Mouse (Mus musculus) liver, embryonic 13.5 days (tissue): ENCODE data around the gene Arl15. TPM values are rescaled to one million over a fixed set of nuclear protein-coding genes. Genes with fewer than 3 reads are reported as not detected.

Experiments used
- ATAC-seq: fragments of 200-750 bp; cut with Nextera tagmentation; 2 replicates; pipeline ENCODE4 v1.8.0; 2017; ENCODE audit warnings: low read depth, mild to moderate bottlenecking, moderate number of reproducible peaks, moderate library complexity
- DNase-seq: peaks from one replicate; pipeline ENCODE4 v3.0.0; 2022
- H3K27ac ChIP-seq: fragments of 300-500 bp; sonication (generic); 2 replicates; pipeline ENCODE4 v1.5.1; 2015; ENCODE audit warnings: moderate library complexity, mild to moderate bottlenecking, inconsistent platforms
- H3K27me3 ChIP-seq: fragments of 300-500 bp; sonication (generic); 2 replicates; pipeline ENCODE4 v1.6.1; 2015; ENCODE audit warnings: mild to moderate bottlenecking, inconsistent platforms
- H3K36me3 ChIP-seq: fragments of 300-500 bp; sonication (generic); 2 replicates; pipeline ENCODE4 v1.6.1; 2015; ENCODE audit warnings: mild to moderate bottlenecking, inconsistent platforms
- H3K4me1 ChIP-seq: fragments of 300-500 bp; sonication (generic); replicated peaks from 2 replicates; pipeline ENCODE4 v1.6.1; 2015; ENCODE audit warnings: inconsistent platforms
- H3K4me2 ChIP-seq: fragments of 300-500 bp; sonication (generic); 2 replicates; pipeline ENCODE4 v1.6.1; 2015; ENCODE audit warnings: inconsistent platforms, mild to moderate bottlenecking, moderate library complexity
- H3K4me3 ChIP-seq: fragments of 300-500 bp; sonication (generic); replicated peaks from 2 replicates; pipeline ENCODE4 v1.5.1; 2015; ENCODE audit warnings: mild to moderate bottlenecking, inconsistent platforms
- H3K9ac ChIP-seq: fragments of 300-500 bp; sonication (generic); 2 replicates; pipeline ENCODE4 v1.6.1; 2015; ENCODE audit warnings: mild to moderate bottlenecking, inconsistent platforms
- H3K9me3 ChIP-seq: fragments of 300-500 bp; sonication (generic); replicated peaks from 2 replicates; pipeline ENCODE4 v1.6.1; 2016; ENCODE audit warnings: inconsistent platforms
- WGBS: fragments of 180-500 bp; shearing (Covaris S2); methylation state at CpG from one replicate; pipeline ENCODE4 v1.1.7; 2015; ENCODE audit not compliant: insufficient replicate concordance; 5-methylcytosine and 5-hydroxymethylcytosine counted together
- polyA plus RNA-seq: library from polyadenylated mRNA; unstranded; fragments of >200 nt; fragmentation: Nextera tagmentation; extraction: Ambion mirVana; gene quantifications from 2 replicates; pipeline ENCODE4 v1.2.1, GENCODE M21; 2015

The Arl15 gene
- polyA plus RNA-seq, 1 experiment from 2014 or later: 2.5 TPM

DNA sequence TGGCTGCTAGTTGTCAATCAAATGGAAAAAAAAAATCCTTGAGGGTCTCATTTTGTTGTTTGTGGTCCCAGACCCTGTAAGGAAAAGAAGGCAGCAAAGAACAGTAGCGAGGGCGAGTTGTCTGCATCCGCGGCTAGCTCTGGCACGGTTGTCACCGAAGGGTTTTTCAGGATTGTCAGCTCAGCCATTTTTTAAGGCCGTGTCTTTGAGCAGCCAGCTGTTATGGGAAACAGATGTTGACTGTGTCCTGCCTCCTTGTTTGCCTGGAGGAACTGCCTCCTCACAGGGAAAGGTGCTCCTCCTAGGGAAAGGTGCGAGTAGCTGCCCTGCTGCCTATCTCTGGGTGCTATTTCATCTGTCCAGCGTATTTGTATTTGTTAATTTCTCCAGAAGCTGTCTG is 144.3 kb downstream of the Arl15 start:
- Histone ChIP-seq H3K9me3 (no peaks in the 10 kb centered on the region), H3K36me3 (no peaks in the 10 kb centered on the region), H3K4me3 (no peak overlapping the region), H3K27me3 (no peaks in the 10 kb centered on the region), H3K4me1 (peaks cover 9% of the 10 kb centered on the region), H3K9ac (no peak overlapping the region), H3K27ac (no peak overlapping the region), H3K4me2 (no peak overlapping the region)
- ATAC-seq (no peak), DNase-seq (no peak)
- WGBS: 89% methylated on average over 9 of the region's 9 CpGs

DNA sequence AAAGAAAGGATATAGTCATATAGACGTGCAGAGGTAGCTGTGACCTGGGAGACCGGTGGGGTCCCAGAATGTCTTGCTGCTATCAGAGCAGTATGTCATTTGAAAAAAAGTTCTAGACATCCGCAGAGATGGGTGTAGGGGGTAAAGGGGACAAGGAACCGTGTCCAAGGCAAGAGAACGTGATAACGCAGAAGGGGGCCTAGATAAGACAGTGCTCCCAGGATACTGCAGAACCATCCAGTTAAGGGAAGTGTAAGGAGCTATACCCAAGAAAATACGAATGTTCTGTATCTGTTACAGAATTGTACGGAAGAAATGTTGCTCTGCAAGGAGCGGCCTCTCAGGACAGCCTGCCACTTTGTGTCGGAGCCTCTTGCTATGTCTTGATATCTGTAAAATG is 144.8 kb downstream of the Arl15 start:
- Histone ChIP-seq H3K4me2 (no peak overlapping the region), H3K4me3 (no peak overlapping the region), H3K9ac (no peak overlapping the region), H3K9me3 (no peaks in the 10 kb centered on the region), H3K36me3 (no peaks in the 10 kb centered on the region), H3K4me1 (peaks cover 9% of the 10 kb centered on the region), H3K27ac (no peak overlapping the region), H3K27me3 (no peaks in the 10 kb centered on the region)
- no peak for DNase-seq
- peak; percentile 78 for ATAC-seq
- 52% methylated on average over 10 of the region's 10 CpGs for WGBS

DNA sequence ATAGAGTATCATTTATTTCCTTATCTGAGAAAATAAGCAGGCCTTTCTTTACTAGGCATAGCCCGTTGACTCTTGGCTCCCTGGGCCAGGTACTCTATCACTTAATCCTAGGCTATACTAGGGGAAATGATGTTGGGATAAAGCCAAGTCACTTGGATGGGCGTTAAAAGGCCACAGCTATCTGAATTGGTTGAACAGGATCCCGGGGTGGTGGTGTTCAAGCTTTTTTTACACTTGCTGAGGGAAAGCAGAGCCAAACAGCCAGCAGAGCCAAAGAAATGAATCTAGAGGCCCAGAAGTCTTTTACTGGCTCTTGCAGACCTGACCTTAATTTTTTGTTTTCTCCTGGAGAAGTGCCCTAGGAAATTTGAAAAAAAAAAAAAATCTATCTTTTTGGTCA is 145.4 kb downstream of the Arl15 start:
- no peak for ATAC-seq
- no peaks in the 10 kb centered on the region for H3K9me3 ChIP-seq
- WGBS: 55% methylated on average over 3 of the region's 3 CpGs
- no peak overlapping the region for H3K27ac ChIP-seq
- H3K4me2 ChIP-seq: no peak overlapping the region
- H3K36me3 ChIP-seq: no peaks in the 10 kb centered on the region
- H3K27me3 ChIP-seq: no peaks in the 10 kb centered on the region
- no peak overlapping the region for H3K4me3 ChIP-seq
- H3K9ac ChIP-seq: no peak overlapping the region
- peaks cover 9% of the 10 kb centered on the region for H3K4me1 ChIP-seq
- no peak for DNase-seq

DNA sequence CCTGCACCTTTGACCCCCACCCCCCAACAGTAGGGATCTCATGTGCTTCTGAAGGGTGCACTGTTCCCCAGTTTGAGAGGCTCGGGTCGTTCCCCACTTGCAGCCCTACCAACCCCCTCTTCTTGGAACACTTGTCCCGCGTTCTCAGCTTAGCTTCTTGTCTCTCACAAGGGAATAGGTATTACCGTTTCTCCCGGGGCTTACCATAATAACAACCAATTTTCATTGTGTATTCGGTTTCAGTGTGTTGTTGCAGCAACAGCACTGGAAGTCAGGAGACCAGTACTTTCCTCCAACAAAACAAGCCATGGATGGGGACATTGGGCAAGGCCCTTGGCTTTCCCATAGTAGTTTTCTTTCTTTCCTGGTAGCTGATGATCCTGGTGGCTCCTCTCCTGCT is 145.8 kb downstream of the Arl15 start:
- Histone ChIP-seq H3K36me3 (no peaks in the 10 kb centered on the region), H3K9me3 (no peaks in the 10 kb centered on the region), H3K9ac (no peak overlapping the region), H3K4me1 (peaks cover 9% of the 10 kb centered on the region), H3K27ac (no peak overlapping the region), H3K4me3 (no peak overlapping the region), H3K4me2 (no peak overlapping the region), H3K27me3 (no peaks in the 10 kb centered on the region)
- WGBS: 84% methylated on average over 7 of the region's 7 CpGs
- no peak for ATAC-seq
- no peak for DNase-seq

DNA sequence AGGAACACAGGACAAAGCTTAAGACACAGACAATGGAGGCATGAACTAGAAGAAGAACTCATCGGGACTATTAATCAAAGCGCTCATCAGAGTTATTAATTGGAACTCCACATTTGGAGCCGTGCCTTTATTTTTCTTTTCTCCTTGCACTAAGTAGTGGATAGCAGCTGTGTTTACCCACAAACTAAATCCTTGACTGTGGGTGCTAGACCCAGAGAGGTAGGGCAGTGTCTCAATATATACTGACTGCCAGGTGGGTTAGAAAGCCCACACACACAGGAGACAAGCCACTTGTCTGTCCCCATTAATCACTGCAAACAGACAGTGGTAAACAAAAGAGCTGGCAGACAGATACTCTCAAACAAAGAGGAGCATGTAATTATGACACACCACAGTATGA is 147.6 kb downstream of the Arl15 start:
- 82% methylated on average over 3 of the region's 3 CpGs for WGBS
- Histone ChIP-seq H3K9ac (no peak overlapping the region), H3K4me1 (peaks cover 9% of the 10 kb centered on the region), H3K9me3 (no peaks in the 10 kb centered on the region), H3K4me3 (no peak overlapping the region), H3K27me3 (no peaks in the 10 kb centered on the region), H3K36me3 (no peaks in the 10 kb centered on the region), H3K4me2 (no peak overlapping the region), H3K27ac (no peak overlapping the region)
- ATAC-seq (no peak), DNase-seq (no peak)

DNA sequence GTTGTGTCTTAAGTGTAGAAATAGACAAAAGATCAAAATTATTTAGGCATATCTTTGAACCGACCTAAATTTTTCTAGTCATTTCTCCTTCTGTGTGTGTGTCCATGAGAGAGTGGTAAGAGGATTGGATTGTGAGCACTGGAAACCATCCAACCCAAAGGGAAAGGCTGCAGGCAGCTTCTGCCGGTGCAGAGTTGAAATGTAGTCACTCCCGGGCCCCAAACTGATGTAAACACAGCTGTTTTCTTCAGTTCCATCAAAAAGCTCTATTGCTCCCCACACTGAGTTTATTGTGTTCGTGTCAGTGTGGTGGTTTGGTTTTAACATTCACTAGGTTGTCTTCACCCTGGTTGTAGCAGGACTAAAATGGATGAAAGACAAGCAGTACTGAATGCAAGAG is 153.2 kb downstream of the Arl15 start:
- H3K4me3 ChIP-seq: no peak overlapping the region
- no peak overlapping the region for H3K27ac ChIP-seq
- H3K9me3 ChIP-seq: no peaks in the 10 kb centered on the region
- no peaks in the 10 kb centered on the region for H3K27me3 ChIP-seq
- H3K4me1 ChIP-seq: no peaks in the 10 kb centered on the region
- H3K4me2 ChIP-seq: no peak overlapping the region
- no peak overlapping the region for H3K9ac ChIP-seq
- no peak for ATAC-seq
- H3K36me3 ChIP-seq: no peaks in the 10 kb centered on the region
- DNase-seq: no peak
- WGBS: 70% methylated on average over 4 of the region's 4 CpGs

DNA sequence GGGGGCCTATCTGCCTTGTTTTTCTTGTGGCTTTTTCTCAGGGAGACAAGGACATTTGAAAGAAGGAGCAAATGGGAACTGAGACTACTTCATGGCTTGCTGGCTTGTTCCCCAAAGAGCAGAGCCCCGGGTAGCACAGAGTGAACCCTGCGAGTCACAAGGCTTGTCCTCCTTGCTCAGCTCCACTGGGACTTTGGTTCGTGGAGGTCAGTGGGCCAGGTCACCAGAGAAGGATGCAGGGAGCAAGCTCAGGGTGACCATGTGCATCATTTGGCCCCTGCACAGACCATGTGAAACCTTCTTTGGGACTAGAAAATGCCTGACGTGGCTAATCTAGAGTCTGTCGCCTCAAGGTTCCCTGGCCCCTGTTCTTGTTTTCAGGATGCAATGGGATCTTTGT is 155.4 kb downstream of the Arl15 start:
- Histone ChIP-seq H3K27ac (no peak overlapping the region), H3K4me1 (no peaks in the 10 kb centered on the region), H3K4me2 (no peak overlapping the region), H3K9me3 (no peaks in the 10 kb centered on the region), H3K4me3 (no peak overlapping the region), H3K9ac (no peak overlapping the region), H3K27me3 (no peaks in the 10 kb centered on the region), H3K36me3 (no peaks in the 10 kb centered on the region)
- DNase-seq: no peak
- ATAC-seq: no peak
- WGBS: 69% methylated on average over 5 of the region's 5 CpGs

DNA sequence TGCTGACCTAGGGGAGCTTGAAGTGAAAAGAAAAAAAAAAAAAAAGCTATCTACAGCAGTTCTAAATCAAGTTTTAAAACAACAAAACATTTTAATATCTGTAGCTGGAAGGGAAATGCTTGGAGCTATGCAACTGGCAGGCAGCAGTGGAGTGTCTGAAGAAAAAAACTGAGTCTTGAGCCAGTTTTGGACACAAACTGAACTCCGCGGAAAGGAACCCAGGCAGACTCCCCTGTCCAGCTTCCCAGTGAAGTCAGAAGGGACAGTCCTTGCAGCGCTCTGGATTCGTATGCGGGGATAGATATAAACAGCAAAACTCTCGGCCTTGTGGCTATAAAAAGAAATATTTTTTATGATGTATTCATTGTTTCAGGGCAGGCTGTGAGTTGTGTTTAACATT is 155.8 kb downstream of the Arl15 start:
- H3K36me3 ChIP-seq: no peaks in the 10 kb centered on the region
- ATAC-seq: no peak
- H3K4me2 ChIP-seq: no peak overlapping the region
- H3K27ac ChIP-seq: no peak overlapping the region
- 81% methylated on average over 6 of the region's 6 CpGs for WGBS
- H3K4me3 ChIP-seq: no peak overlapping the region
- H3K4me1 ChIP-seq: no peaks in the 10 kb centered on the region
- H3K9ac ChIP-seq: no peak overlapping the region
- no peaks in the 10 kb centered on the region for H3K27me3 ChIP-seq
- no peaks in the 10 kb centered on the region for H3K9me3 ChIP-seq
- no peak for DNase-seq

DNA sequence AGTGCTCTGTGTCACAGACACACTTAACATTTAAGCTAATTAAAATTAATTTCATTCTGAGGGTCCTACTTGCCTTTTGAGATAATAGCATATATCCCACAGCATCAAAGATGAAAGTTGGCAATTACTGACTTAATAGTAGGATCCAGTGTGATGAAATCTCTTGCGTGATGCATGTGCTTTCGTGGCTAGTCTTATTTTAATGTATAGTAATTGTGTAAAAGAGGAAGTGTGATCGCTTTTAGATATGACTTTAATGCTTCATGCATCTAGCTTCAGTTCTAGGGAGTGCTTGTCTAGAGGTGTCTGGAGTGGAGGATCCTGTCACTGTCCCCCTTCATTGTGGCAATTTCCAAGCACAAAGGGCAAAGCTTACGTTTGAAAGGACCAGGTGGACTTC is 163.1 kb downstream of the Arl15 start:
- no peak overlapping the region for H3K27ac ChIP-seq
- no peaks in the 10 kb centered on the region for H3K9me3 ChIP-seq
- H3K36me3 ChIP-seq: no peaks in the 10 kb centered on the region
- whole genome bisulfite sequencing: 64% methylated on average over 4 of the region's 4 CpGs
- H3K4me3 ChIP-seq: no peak overlapping the region
- H3K9ac ChIP-seq: no peak overlapping the region
- DNase-seq: no peak
- no peak for ATAC-seq
- no peaks in the 10 kb centered on the region for H3K27me3 ChIP-seq
- H3K4me1 ChIP-seq: no peaks in the 10 kb centered on the region
- no peak overlapping the region for H3K4me2 ChIP-seq

DNA sequence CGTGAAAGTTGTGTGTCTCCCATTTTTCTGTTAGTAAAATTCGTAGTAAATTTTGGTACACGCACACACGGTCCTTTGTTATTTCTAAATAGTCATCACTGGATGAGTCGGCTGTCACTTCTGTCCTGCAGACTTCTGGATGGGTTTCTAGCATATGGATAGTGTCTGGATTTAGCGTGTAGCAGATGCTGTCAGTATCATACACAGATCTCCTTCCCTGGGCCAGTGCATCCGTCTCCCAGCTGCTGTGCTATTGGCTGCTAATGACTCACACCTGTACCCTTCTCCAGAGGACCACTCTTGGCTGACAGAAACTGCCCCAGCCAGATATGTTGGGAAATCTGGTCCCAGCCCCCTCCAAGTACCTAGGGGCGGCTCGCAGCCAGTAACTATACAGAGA is 170.6 kb downstream of the Arl15 start:
- Histone ChIP-seq H3K9ac (no peak overlapping the region), H3K4me1 (no peaks in the 10 kb centered on the region), H3K27me3 (no peaks in the 10 kb centered on the region), H3K9me3 (no peaks in the 10 kb centered on the region), H3K4me3 (no peak overlapping the region), H3K36me3 (no peaks in the 10 kb centered on the region; the same call in 1 of the 2 replicates), H3K27ac (no peak overlapping the region), H3K4me2 (no peak overlapping the region)
- DNase-seq: no peak
- no peak for ATAC-seq
- WGBS: 87% methylated on average over 9 of the region's 9 CpGs

DNA sequence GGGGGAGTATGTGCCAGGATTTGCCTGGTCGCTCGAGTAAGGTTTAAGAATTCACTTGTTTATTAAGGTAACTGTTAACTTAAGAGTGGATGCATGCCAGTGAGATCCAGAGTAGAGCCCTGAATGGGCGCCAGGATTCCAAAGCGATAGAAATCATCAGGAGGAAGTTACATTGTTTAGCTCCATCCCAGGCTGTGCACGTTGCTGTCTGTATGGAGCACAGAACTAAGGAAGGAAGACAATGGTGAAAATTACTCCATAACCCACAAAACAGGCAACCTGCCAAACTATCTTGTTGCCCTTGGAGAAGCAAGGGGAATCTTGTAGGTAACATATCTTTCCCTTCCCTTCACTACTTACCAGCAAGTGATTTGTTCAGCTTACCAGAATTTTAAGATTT is 176.4 kb downstream of the Arl15 start:
- no peaks in the 10 kb centered on the region for H3K36me3 ChIP-seq
- no peak overlapping the region for H3K4me2 ChIP-seq
- H3K9me3 ChIP-seq: no peaks in the 10 kb centered on the region
- ATAC-seq (no peak), DNase-seq (no peak)
- no peak overlapping the region for H3K9ac ChIP-seq
- no peaks in the 10 kb centered on the region for H3K4me1 ChIP-seq
- no peak overlapping the region for H3K27ac ChIP-seq
- H3K4me3 ChIP-seq: no peak overlapping the region
- WGBS: 67% methylated on average over 5 of the region's 5 CpGs
- no peaks in the 10 kb centered on the region for H3K27me3 ChIP-seq

DNA sequence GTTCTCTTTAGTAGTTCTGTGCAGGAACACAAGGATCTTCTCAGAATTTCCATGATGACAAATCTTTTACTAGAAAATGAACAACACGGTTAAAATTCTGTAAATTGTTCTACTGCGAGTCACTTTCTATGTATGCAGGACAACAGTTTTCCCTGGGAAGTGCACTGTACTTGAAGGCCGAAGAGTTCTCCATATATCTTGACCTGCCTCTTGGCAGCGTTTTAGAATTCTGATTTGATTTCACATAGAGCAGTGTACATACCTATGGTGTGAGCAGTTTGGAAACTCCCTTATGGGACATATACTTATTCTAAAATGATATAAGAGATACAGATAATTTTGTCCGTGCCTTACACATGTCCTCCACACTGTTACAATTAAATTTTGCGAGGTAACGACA is 178.1 kb downstream of the Arl15 start:
- no peak for ATAC-seq

DNA sequence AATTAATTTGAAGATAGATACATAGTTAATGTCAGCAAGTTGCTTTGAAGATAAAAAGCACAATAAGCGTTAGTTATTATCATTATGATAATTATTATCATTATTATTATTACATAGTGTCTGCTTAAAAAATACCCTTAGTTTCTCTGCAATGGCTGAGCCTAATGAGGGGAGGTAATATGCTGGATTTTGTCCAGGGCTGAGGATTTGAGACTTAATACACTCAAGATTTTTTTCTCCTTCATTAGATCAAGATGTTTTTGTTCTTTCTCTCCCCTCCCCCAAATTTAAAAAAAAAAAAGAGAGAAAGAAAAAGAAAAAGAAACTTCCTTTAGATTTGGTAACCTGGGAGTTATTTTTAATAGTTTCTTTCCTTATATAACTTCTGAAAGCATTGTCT is 180.6 kb downstream of the Arl15 start:
- no peak overlapping the region for H3K4me3 ChIP-seq
- no peak for DNase-seq
- no peaks in the 10 kb centered on the region for H3K9me3 ChIP-seq

More for the DNA sequence above, 178.1 kb downstream of the Arl15 start:
- Histone ChIP-seq H3K27ac (no peak overlapping the region), H3K36me3 (no peaks in the 10 kb centered on the region), H3K27me3 (no peaks in the 10 kb centered on the region), H3K4me1 (no peaks in the 10 kb centered on the region), H3K4me3 (no peak overlapping the region), H3K4me2 (no peak overlapping the region), H3K9ac (no peak overlapping the region), H3K9me3 (no peaks in the 10 kb centered on the region)
- no peak for DNase-seq
- WGBS: 87% methylated on average over 7 of the region's 7 CpGs

More for the DNA sequence above, 180.6 kb downstream of the Arl15 start:
- Histone ChIP-seq H3K27ac (no peak overlapping the region), H3K36me3 (no peaks in the 10 kb centered on the region), H3K27me3 (no peaks in the 10 kb centered on the region), H3K9ac (no peak overlapping the region), H3K4me2 (no peak overlapping the region), H3K4me1 (no peaks in the 10 kb centered on the region)
- ATAC-seq: no peak
- WGBS: 74% methylated on average over 1 of the region's 1 CpGs
